Mouse (Mus musculus) limb, embryonic 15.5 days (tissue): ENCODE data around the gene Nms. TPM values are rescaled to one million over a fixed set of nuclear protein-coding genes. Genes with fewer than 3 reads are reported as not detected.

Experiments used
- ATAC-seq: fragments of 200-750 bp; cut with Nextera tagmentation; 2 replicates; pipeline ENCODE4 v1.8.0; 2017; ENCODE audit warnings: low read depth, moderate TSS enrichment; ENCODE audit not compliant: insufficient number of reproducible peaks, low FRiP score, low TSS enrichment
- H3K27ac ChIP-seq: fragments of 300-500 bp; sonication (generic); 2 replicates; pipeline ENCODE4 v1.5.1; 2015; ENCODE audit warnings: moderate library complexity, mild to moderate bottlenecking, inconsistent platforms
- H3K27me3 ChIP-seq: fragments of 300-500 bp; sonication (generic); 2 replicates; pipeline ENCODE4 v1.6.1; 2015; ENCODE audit warnings: inconsistent platforms
- H3K36me3 ChIP-seq: fragments of 300-500 bp; sonication (generic); 2 replicates; pipeline ENCODE4 v1.6.1; 2015; ENCODE audit warnings: inconsistent platforms
- H3K4me1 ChIP-seq: fragments of 300-500 bp; sonication (generic); 2 replicates; pipeline ENCODE4 v1.6.1; 2015; ENCODE audit warnings: inconsistent platforms
- H3K4me2 ChIP-seq: fragments of 300-500 bp; sonication (generic); 2 replicates; pipeline ENCODE4 v1.6.1; 2015; ENCODE audit warnings: mild to moderate bottlenecking, inconsistent platforms
- H3K4me3 ChIP-seq: fragments of 300-500 bp; sonication (generic); 2 replicates; pipeline ENCODE4 v1.5.1; 2015; ENCODE audit warnings: mild to moderate bottlenecking, inconsistent platforms
- H3K9ac ChIP-seq: fragments of 300-500 bp; sonication (generic); 2 replicates; pipeline ENCODE4 v1.6.1; 2015; ENCODE audit warnings: inconsistent platforms
- H3K9me3 ChIP-seq: fragments of 300-500 bp; sonication (generic); 2 replicates; pipeline ENCODE4 v1.6.1; 2016; ENCODE audit warnings: inconsistent platforms
- WGBS: fragments of 180-500 bp; shearing (Covaris S2); methylation state at CpG from one replicate; pipeline ENCODE4 v1.1.7; 2015; 5-methylcytosine and 5-hydroxymethylcytosine counted together
- polyA plus RNA-seq: library from polyadenylated mRNA; unstranded; fragments of >200 nt; fragmentation: Nextera tagmentation; extraction: Ambion mirVana; gene quantifications from 2 replicates; pipeline ENCODE4 v1.2.1, GENCODE M21; 2015

The Nms gene
- polyA plus RNA-seq, 1 experiment from 2014 or later: not detected

GRCm38 (mm10) chr1:38956457-38956856, 17.5 kb downstream of the Nms start:
- H3K27ac ChIP-seq: no peak overlapping the region
- H3K4me2 ChIP-seq: no peak overlapping the region
- no peak overlapping the region for H3K9ac ChIP-seq
- H3K36me3 ChIP-seq: no peaks in the 10 kb centered on the region
- H3K9me3 ChIP-seq: no peaks in the 10 kb centered on the region
- H3K4me3 ChIP-seq: no peak overlapping the region
- H3K27me3 ChIP-seq: no peaks in the 10 kb centered on the region
- H3K4me1 ChIP-seq: no peaks in the 10 kb centered on the region
- ATAC-seq: no peak
- 88% methylated on average over 3 of the region's 3 CpGs for WGBS

GRCm38 (mm10) chr1:38969116-38969515, 30.2 kb downstream of the Nms start:
- Histone ChIP-seq H3K27ac (no peak overlapping the region), H3K36me3 (no peaks in the 10 kb centered on the region), H3K4me3 (no peak overlapping the region), H3K4me2 (no peak overlapping the region), H3K4me1 (no peaks in the 10 kb centered on the region), H3K9me3 (no peaks in the 10 kb centered on the region), H3K27me3 (no peaks in the 10 kb centered on the region), H3K9ac (no peak overlapping the region)
- WGBS: 98% methylated on average over 1 of the region's 1 CpGs
- ATAC-seq: no peak

- Histone ChIP-seq H3K4me1 (no peaks in the 10 kb centered on the region), H3K27ac (no peak overlapping the region), H3K4me3 (no peak overlapping the region), H3K4me2 (no peak overlapping the region), H3K27me3 (no peaks in the 10 kb centered on the region), H3K9ac (no peak overlapping the region), H3K36me3 (no peaks in the 10 kb centered on the region), H3K9me3 (no peaks in the 10 kb centered on the region)
- WGBS: 84% methylated on average over 3 of the region's 3 CpGs
- no peak for ATAC-seq
Measured at GRCm38 (mm10) chr1:38971712-38972111, 32.8 kb downstream of the Nms start.

- H3K27me3 ChIP-seq: no peaks in the 10 kb centered on the region
Measured at GRCm38 (mm10) chr1:38972986-38973592, 34.1 kb downstream of the Nms start.

GRCm38 (mm10) chr1:38979953-38980352, 41.0 kb downstream of the Nms start:
- Histone ChIP-seq H3K27me3 (no peaks in the 10 kb centered on the region), H3K9me3 (no peaks in the 10 kb centered on the region), H3K9ac (no peak overlapping the region), H3K4me1 (no peaks in the 10 kb centered on the region), H3K27ac (no peak overlapping the region), H3K4me3 (no peak overlapping the region), H3K4me2 (no peak overlapping the region), H3K36me3 (no peaks in the 10 kb centered on the region)
- WGBS: 75% methylated on average over 7 of the region's 7 CpGs
- ATAC-seq: no peak

More at GRCm38 (mm10) chr1:38972986-38973592, 34.1 kb downstream of the Nms start:
- Histone ChIP-seq H3K36me3 (no peaks in the 10 kb centered on the region), H3K4me3 (no peak overlapping the region), H3K9me3 (no peaks in the 10 kb centered on the region), H3K9ac (no peak overlapping the region), H3K4me1 (no peaks in the 10 kb centered on the region), H3K27ac (no peak overlapping the region), H3K4me2 (no peak overlapping the region)
- no peak for ATAC-seq
- WGBS: 80% methylated on average over 9 of the region's 9 CpGs

- ATAC-seq: no peak
- Histone ChIP-seq H3K4me1 (peaks cover 9% of the 10 kb centered on the region), H3K27ac (no peak overlapping the region), H3K36me3 (no peaks in the 10 kb centered on the region), H3K4me3 (no peak overlapping the region), H3K9me3 (no peaks in the 10 kb centered on the region), H3K4me2 (no peak overlapping the region), H3K9ac (no peak overlapping the region), H3K27me3 (no peaks in the 10 kb centered on the region)
- WGBS: 54% methylated on average over 2 of the region's 2 CpGs
Measured at GRCm38 (mm10) chr1:38983870-38984269, 44.9 kb downstream of the Nms start.

GRCm38 (mm10) chr1:38985308-38985707, 46.4 kb downstream of the Nms start, which contains the start of gene Pdcl3:
Gene Pdcl3, plus strand, starts transcription at chr1:38985608.
- Histone ChIP-seq H3K4me2 (no peak within 1 kb of the TSS), H3K9me3 (no peaks in the 10 kb centered on the region), H3K27me3 (no peaks in the 10 kb centered on the region), H3K9ac (no peak within 1 kb of the TSS), H3K4me3 (no peak within 1 kb of the TSS), H3K4me1 (peaks cover 14% of the 10 kb centered on the region), H3K27ac (no peak within 1 kb of the TSS), H3K36me3 (no peaks in the 10 kb centered on the region)
- ATAC-seq: no peak
- WGBS: 81% methylated on average over 3 of the region's 3 CpGs

- H3K4me1 ChIP-seq: peaks cover 20% of the 10 kb centered on the region
- H3K4me2 ChIP-seq: peak overlapping the region; percentile 56
- H3K4me3 ChIP-seq: peak overlapping the region; percentile 80
- WGBS: 6% methylated on average over 38 of the region's 38 CpGs
- H3K27me3 ChIP-seq: no peaks in the 10 kb centered on the region
- peak; percentile 95 for ATAC-seq
- H3K9ac ChIP-seq: peak overlapping the region; percentile 67
- H3K36me3 ChIP-seq: peaks cover 14% of the 10 kb centered on the region
- no peaks in the 10 kb centered on the region for H3K9me3 ChIP-seq
- peak overlapping the region; percentile 89 for H3K27ac ChIP-seq
Measured at GRCm38 (mm10) chr1:38987080-38987864, 48.3 kb downstream of the Nms start.

GRCm38 (mm10) chr1:38987865-38988211, 48.9 kb downstream of the Nms start:
- no peaks in the 10 kb centered on the region for H3K9me3 ChIP-seq
- peak; percentile 79; the same call in 1 of the 2 replicates for ATAC-seq
- no peaks in the 10 kb centered on the region for H3K27me3 ChIP-seq
- H3K4me2 ChIP-seq: peak overlapping the region; percentile 56
- H3K36me3 ChIP-seq: peaks cover 18% of the 10 kb centered on the region
- H3K27ac ChIP-seq: peak overlapping the region; percentile 89
- H3K4me3 ChIP-seq: peak overlapping the region; percentile 80
- H3K4me1 ChIP-seq: peaks cover 20% of the 10 kb centered on the region
- WGBS: under 1% methylated on average over 25 of the region's 25 CpGs
- H3K9ac ChIP-seq: peak overlapping the region; percentile 67

- H3K9ac ChIP-seq: peak overlapping the region; percentile 67
- H3K4me2 ChIP-seq: peak overlapping the region; percentile 56
- WGBS: 19% methylated on average over 7 of the region's 7 CpGs
- H3K27me3 ChIP-seq: no peaks in the 10 kb centered on the region
- no peaks in the 10 kb centered on the region for H3K9me3 ChIP-seq
- H3K4me1 ChIP-seq: peaks cover 20% of the 10 kb centered on the region
- ATAC-seq: no peak
- peak overlapping the region; percentile 89; the same call in 1 of the 2 replicates for H3K27ac ChIP-seq
- H3K36me3 ChIP-seq: peaks cover 22% of the 10 kb centered on the region
- peak overlapping the region; percentile 80 for H3K4me3 ChIP-seq
Measured at GRCm38 (mm10) chr1:38988357-38988756, 49.4 kb downstream of the Nms start.

- Histone ChIP-seq H3K9ac (no peak overlapping the region), H3K9me3 (no peaks in the 10 kb centered on the region), H3K4me2 (no peak overlapping the region), H3K27ac (no peak overlapping the region), H3K27me3 (no peaks in the 10 kb centered on the region), H3K4me3 (no peak overlapping the region), H3K36me3 (peaks cover 57% of the 10 kb centered on the region), H3K4me1 (peaks cover 15% of the 10 kb centered on the region)
- 78% methylated on average over 3 of the region's 3 CpGs for WGBS
- ATAC-seq: no peak
Measured at GRCm38 (mm10) chr1:38992365-38992764, 53.4 kb downstream of the Nms start.
